Mouse (Mus musculus): ENCODE measurements at regions not wholly inside any gene's neighbourhood (a gene's known extent, or its start where the extent isn't known, plus 50 kb on each side); places are given as distances from the start of the nearest gene placed in this dataset. TPM values are rescaled to one million over a fixed set of nuclear protein-coding genes. Genes with fewer than 3 reads are reported as not detected.

Small RNA genes in the stretch of these regions (microRNA-seq; reads per million reads assigned to microRNA genes)
- gene Gm26259: not detected
